Mouse (Mus musculus) myocyte (in vitro differentiated cells): ENCODE measurements around the gene Lrfn5.

Experiments
- CEBPB ChIP-seq: IDR thresholded peaks from 2 replicates; pipeline ENCODE4 v1.6.1; 2011; ENCODE audit warnings: mild to moderate bottlenecking, moderate library complexity; ENCODE audit not compliant: poor library complexity, insufficient read depth, severe bottlenecking
- E2F4 ChIP-seq: IDR thresholded peaks from one replicate; pipeline ENCODE4 v1.6.1; 2011; ENCODE audit warnings: mild to moderate bottlenecking, control low read depth, moderate library complexity; ENCODE audit not compliant: insufficient read depth
- MAX ChIP-seq: IDR thresholded peaks from one replicate; pipeline ENCODE4 v1.6.1; 2011; ENCODE audit warnings: low read depth, mild to moderate bottlenecking, control low read depth
- MYOD1 ChIP-seq, 3 experiments: IDR thresholded peaks; one replicate each; pipeline ENCODE4 v1.6.1; 2011; ENCODE audit warnings: control low read depth in 2 of 3, low read depth in 2 of 3, mild to moderate bottlenecking in 2 of 3, moderate library complexity in 1 of 3; ENCODE audit not compliant: insufficient read length in 2 of 3, control insufficient read depth in 1 of 3
- MYOG ChIP-seq, 3 experiments: IDR thresholded peaks; one replicate each; pipeline ENCODE4 v1.6.1; 2011; ENCODE audit warnings: control low read depth in 2 of 3, low read depth in 2 of 3, mild to moderate bottlenecking in 2 of 3; ENCODE audit not compliant: insufficient read length in 2 of 3, control insufficient read depth in 1 of 3, insufficient read depth in 1 of 3
- POLR2A ChIP-seq: IDR thresholded peaks from one replicate; pipeline ENCODE4 v1.6.1; 2011; ENCODE audit warnings: low read depth, mild to moderate bottlenecking, control low read depth, moderate library complexity; ENCODE audit not compliant: insufficient read length
- POLR2AphosphoS2 ChIP-seq: IDR thresholded peaks from one replicate; pipeline ENCODE4 v1.6.1; 2011; ENCODE audit warnings: low read depth, control low read depth; ENCODE audit not compliant: insufficient read length
- REST ChIP-seq: IDR thresholded peaks from one replicate; pipeline ENCODE4 v1.6.1; 2011; ENCODE audit warnings: mild to moderate bottlenecking, control low read depth, moderate library complexity; ENCODE audit not compliant: insufficient read depth, insufficient read length
- SRF ChIP-seq: IDR thresholded peaks from one replicate; pipeline ENCODE4 v1.6.1; 2011; ENCODE audit warnings: low read depth; ENCODE audit not compliant: control insufficient read depth, insufficient read length
- USF1 ChIP-seq: IDR thresholded peaks from one replicate; pipeline ENCODE4 v1.6.1; 2011; ENCODE audit warnings: low read depth, mild to moderate bottlenecking, control low read depth, moderate library complexity

GRCm38 (mm10) chr12:61826311-61826710 lies 303.4 kb downstream of the Lrfn5 start:
- TF ChIP-seq REST (no peak), USF1 (no peak), POLR2A (no peak), E2F4 (no peak), MAX (no peak), POLR2AphosphoS2 (no peak), CEBPB (no peak), SRF (no peak), MYOG (IDR thresholded peaks at IDR 0.05; ENCODE audit: control insufficient read depth in 1 of 3, insufficient read depth in 1 of 3, insufficient read length in 2 of 3, low read depth in 2 of 3) (no peak), MYOD1 (IDR thresholded peaks at IDR 0.05; ENCODE audit: control insufficient read depth in 1 of 3, insufficient read length in 2 of 3, low read depth in 2 of 3) (no peak)
